Mouse (Mus musculus) monocyte, adult 2 months (primary cell): Measurements from ENCODE around the gene Olfr960.

Experiments used
- DNase-seq, 2 experiments: peaks; one replicate each; pipeline ENCODE4 v3.0.0; 2022; ENCODE audit warnings: low spot score in 2 of 2, low read depth in 1 of 2

The Olfr960 gene

DNA sequence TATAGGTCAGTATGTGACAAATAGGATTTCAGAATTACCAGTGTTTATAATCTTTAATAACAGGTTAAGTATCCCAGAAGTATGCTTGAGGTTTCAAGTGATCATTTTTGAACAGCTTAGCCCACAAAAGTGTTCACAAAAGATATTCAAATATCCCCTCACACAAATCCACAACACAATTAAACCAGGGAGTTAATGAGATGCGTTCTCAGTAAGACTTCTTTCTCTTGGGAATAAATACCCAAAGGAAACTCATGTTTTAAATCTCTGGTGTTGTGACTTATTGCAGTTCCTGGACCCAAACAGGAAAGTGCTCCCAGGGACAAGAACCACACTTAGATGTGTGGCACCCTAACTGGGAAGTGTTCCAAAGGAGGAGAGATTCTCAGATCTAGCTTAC lies at the start of gene Olfr960:
TSS of gene Olfr960 (plus strand) at position 301 of the 400 bp plus-strand sequence.
- DNase-seq, result no peak

DNA sequence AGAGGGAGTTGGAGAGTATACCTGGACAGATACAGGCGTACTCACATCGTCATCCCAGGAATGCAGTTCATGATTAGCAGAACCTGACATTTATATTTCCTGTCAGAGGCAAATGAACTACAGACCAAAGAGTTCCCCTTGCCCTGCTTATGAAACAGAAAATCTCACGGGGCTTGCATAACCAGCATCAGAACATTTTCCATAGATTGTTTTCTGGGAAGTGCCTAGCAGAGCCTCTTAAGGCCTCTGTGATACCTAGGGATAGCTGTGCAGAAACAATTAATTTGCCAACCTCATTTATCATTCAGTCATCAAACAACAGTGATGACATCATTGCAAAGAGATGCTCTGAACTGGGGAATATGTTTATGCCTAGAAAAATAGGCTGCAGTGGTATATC lies 45.7 kb upstream of the Olfr960 start, which contains the start of gene Olfr959:
TSS of gene Olfr959 (minus strand) at position 101 of the 400 bp plus-strand sequence.
- no peak for DNase-seq

DNA sequence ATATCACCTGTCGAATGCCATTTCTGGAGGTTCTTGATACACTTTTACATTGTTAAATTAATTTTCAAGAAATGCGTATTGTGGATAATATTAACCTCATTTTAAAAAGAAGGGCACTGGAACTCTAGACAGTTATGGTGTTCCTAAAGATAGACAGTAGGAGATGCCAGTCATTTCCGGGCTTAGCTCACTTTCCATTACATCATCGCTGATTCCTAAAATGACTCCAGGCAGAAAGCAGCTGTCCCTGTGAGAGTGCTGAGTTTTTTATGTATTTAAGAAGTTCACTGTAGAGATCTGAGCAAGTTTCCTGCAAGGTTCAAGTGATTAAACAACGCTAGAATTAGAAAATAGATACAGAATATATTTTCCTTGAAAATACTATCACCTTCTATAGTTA lies 44.1 kb upstream of the Olfr960 start:
- DNase-seq, result no peak

DNA sequence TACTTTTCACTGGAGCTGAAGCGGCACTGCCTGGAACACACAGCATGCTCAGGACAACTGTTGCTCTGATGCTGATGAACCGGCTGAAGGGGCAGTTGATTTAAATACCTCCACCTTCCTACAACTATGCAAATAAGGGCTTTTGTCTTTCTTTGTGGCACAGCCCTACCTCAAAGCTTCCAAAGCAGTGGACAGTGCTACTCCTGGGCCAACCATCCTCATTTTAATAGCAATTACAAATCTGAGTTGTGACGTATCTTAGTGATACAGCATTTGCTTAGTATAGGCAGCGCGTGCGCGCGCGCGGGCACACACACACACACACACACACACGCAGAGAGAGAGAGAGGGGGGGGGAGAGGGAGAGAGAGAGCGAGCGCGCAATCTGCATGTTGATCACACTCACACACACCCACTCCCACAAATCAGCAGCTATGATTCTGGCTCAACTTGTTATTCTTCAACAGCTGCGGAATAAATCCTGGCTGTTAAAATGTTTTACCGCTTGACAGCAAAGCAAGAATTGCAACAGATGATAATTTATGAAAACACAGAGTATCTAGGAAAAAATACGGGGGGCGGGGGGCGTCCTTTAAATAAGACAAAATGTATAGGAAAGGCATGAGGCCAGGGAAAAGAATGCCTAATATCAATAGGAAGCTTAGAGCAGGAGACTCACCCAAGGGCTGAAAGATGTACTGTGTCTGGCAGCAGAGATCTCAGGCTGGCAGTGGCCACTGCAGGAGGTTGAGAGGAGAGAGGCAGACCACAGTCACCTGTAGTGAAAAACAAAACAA lies 18.4 kb upstream of the Olfr960 start:
- DNase-seq, result no peak

DNA sequence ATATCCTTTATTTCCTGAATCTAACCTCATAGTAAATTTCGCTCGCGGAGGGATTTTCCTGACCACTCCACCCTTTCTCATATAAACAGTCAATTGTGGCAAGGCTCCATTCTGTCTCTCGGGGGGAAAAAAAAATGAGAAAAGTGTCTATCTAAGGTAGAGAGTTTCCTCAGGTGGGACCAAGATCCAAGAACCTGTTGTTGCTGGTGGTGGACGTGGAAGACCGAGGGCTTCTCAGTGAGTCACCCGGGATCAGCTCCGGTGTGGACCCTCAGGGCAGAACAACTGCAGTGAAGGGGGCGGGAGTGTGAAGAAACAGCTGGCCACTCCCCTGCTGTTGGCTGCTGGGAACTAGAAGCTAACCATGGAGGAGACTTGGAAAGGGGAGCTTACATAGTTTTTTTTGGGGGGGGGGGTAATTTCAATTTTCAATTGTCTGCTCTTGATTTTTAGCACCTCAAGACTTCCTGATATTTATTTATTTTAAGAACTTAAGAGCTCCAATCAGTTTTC lies 17.8 kb upstream of the Olfr960 start:
- DNase-seq, result no peak

DNA sequence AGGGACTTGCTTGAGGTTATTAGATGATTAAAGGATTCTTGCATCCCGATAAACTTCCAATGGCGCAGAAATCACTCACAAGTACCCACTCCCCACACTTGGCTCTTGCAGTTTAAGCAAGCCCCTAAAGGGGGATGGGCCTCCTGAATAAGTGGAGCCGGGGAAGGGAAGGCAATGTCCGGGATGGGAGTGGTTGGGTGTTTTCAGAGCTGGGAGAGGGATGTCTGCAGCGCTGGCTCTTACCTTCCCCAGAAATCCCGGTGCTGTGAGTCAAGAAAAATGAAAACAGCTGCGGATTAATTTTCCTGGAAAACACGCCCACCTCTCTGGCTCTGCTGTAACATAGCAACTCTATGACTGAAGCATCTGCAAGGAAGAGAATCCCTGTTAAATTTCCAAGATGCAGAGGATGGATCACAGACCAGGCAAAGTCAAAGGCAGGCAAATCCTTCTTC lies 17.1 kb upstream of the Olfr960 start, which contains the start of gene AW551984:
TSS of gene AW551984 (minus strand) at position 405 of the 455 bp plus-strand sequence.
- no peak for DNase-seq

DNA sequence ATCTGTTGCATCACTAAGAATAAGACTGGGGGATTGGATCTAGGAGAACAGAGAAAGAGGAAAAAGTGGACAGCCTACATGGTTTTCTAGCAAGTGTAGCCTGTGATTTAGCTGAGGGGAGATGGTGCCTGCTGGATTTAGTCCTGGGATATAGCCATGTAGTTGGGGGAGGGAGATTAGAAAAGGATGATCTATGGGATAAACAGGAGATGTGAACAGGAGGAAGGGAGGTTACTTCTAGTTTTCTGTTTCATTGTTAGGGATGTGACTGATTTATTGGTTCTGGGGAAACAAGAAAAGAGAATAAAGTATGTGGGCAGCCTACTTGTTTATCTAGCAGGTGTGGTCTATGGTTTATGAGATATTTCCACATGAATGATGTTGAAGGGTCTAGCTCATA lies 12.7 kb upstream of the Olfr960 start:
- no peak for DNase-seq

DNA sequence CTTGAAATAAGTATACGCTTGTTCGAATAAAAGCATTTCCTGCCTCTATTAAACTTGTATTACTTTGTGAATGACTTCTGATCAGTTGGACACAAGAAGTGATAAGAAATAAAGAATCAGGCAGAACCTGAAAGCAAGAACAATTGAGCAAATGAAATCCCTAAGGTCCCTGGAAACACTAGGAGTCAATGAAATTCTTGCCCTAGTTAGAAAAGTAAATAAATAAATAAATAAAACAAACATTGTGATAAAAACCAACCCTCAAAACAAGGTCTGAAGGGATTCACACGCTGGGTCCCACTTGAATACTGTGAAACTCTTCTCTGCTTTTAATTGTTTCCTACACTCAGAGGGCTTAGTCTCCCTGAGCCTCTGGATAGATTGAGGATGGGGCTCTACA lies 10.8 kb upstream of the Olfr960 start, which contains the start of gene Olfr148:
TSS of gene Olfr148 (plus strand) at position 301 of the 400 bp plus-strand sequence.
- DNase-seq, result no peak

DNA sequence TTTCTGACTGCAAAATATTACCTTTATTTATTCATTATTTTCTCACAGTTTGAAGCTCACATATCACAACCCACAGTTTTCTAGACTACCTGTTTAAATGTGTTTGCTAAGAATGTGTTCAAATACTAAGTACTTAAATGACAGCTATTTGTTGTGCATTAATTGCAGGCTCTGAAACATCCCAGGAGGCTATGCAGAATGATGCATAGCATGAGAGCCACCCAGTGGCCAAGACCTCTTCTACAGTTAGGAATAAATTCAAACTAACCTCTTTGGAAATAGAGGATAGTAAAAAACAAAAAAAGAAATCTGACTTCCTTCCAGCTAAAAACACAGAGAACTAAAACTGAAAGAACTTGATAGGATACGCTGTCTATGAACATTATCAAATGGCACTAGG lies 9.2 kb upstream of the Olfr960 start:
- no peak for DNase-seq

DNA sequence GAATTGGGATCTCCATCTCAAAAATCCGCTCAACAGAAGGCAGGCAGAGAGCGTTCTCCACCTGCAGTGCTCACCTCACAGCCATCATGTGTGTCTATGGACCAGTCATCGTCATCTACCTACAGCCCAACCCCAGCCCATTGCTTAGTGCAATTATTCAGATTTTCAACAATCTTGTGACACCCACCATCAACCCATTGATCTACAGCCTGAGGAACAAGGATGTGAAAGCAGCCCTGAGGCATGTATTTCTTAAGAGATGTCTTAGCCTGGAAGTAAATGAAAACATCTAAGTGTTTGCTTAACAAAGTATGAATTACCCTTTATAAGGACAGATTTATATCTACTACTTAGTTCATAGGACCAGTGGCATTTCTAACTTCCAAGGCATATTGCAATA lies 2.6 kb downstream of the Olfr960 start:
- DNase-seq, result no peak

DNA sequence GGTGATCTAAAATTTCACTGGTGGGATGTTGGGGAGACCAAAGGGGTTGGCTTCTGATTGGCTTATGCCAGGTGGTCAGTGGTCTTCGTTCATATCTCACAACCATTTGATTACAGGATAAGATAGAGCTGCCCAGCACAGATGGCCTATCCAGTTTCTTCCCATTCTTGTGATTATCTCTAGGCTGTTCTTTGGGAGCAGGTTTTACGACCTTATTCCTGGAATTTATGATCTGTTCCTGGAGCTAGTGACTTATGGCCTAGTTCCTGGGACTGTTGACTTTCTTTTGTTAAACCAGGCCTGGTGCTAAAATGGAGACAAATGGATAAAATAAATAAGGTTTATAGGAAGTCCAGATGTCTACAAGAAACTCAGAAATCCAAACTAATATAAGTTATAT lies 3.5 kb downstream of the Olfr960 start:
- no peak for DNase-seq

DNA sequence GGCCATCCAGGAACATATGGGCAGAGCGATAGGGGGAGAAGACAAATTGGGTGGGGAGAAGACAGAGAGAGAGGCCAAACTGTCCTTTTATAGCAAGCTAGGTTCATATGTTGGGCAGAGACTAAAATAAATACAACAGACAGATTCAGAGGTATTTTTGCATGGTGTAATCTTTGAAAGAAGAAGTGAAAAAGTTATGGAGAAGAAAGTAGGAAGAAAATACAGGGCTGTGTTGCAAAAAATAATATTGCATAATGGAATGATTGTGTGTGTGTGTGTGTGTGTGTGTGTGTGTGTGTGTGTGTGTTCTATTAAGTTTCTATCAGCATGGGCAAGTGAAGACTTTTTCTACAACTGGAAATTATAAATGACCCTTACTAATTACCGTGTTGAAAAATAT lies 7.9 kb downstream of the Olfr960 start:
- DNase-seq, result no peak

DNA sequence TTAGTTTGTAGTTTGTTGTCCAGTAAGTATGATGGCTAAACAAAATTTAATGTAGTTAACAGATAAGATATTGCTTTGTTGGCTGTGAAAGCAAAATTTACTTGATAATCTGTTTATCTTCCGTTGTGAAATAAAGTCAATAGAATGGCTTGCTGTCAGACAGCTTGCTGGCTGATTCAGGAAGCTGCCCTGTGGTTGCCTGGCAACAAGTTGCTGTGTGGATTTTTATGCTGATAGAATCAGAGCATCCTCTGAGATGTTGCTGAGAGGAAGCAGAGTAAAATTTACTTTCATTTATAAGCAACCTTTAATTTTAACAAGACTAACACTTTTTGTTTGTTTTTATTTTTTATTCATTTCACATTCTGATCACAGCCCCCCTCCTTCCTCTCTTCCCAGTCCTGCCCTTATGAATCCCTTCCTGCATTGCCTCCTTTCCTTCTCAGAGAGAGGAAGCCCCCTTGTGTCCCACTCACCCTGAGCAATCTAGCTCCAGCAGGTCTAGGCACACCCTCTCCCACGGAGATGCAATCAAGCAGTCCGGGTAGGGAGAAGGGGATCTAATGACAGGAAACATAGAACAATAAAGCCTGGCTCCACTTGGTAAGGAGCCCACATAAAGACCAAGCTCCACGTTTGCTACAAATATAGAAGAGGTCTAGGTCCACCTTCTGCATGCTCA lies 12.9 kb downstream of the Olfr960 start:
- DNase-seq, result no peak

DNA sequence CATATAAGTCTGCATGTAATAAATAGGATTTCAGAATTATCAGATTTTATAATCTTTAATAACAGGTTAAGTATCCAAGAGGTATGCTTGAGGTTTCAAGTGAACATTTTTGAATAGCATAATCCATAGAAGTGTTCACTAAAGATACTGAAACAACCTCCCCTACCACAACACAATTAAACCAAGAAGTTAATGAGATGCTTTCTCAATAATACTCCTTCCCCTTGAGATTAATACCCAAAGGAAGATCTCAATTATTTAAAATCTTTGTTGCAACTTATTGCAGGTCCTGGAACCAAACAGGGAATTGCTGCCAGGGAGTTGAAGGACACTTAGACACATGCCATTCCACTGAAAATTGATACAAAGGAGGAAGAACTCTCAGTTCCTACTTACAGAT lies 23.6 kb downstream of the Olfr960 start, which contains the start of gene Olfr961:
TSS of gene Olfr961 (plus strand) at position 301 of the 400 bp plus-strand sequence.
- DNase-seq, result no peak

DNA sequence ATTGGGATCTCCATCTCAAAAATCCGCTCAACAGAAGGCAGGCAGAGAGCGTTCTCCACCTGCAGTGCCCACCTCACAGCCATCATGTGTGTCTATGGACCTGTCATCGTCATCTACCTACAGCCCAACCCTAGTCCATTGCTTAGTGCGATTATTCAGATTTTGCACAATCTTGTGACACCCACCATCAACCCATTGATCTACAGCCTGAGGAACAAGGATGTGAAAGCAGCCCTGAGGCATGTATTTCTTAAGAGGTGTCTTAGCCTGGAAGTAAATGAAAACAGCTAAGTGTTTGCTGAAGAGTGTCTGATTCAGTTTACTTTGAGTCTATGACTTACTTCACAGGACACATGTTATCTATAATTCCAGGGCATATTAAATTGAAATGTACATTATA lies 26.2 kb downstream of the Olfr960 start:
- DNase-seq, result no peak

DNA sequence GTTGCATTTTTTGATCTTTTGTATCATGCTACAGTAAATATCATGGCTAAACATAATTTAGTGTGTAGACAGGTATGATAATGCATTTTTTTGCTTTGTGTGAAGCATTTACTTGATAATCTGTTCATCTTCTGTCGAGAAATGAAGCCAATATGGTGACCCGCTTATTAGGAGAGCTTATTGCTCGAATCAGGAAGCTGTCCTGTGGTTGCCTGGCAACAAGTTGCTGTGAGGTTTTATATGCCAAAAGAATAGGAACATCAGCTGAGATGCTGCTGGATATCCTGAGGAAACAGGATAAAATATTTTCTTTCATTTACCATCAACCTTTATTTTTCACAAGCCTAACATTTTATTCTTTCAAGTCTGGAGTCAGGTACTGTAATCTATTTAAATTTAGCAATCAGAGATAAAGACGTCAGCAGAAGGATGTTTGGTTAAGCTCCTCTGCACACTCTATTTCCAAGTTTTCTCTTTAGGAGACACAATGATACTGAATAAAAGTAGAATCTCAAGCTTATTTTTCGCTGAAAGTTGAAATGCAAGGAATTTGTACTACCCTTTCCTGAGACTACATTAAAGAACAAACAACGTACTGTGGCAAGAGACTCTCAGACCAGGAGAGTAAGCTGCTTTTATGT lies 33.7 kb downstream of the Olfr960 start:
- DNase-seq, result no peak

DNA sequence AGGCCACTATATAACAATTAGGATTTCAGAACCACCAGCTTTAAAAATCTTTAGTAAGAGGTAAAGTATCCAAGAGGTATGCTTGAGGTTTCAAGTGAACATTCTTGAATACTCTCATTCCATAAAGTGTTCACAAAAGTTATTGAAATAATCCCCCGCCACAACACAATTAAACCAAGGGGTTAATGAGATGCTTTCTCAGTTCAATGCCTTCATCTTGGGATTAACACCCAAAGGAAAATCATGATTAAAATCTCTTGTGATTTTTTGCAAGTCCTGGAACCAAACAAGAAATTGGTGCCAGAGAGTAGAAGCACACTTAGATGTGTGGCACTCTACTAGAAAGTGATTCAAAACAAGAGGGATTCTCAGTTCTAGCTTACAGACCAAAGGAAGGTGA lies 45.7 kb downstream of the Olfr960 start, which contains the start of gene Olfr963:
TSS of gene Olfr963 (plus strand) at position 301 of the 400 bp plus-strand sequence.
- DNase-seq, result no peak

DNA sequence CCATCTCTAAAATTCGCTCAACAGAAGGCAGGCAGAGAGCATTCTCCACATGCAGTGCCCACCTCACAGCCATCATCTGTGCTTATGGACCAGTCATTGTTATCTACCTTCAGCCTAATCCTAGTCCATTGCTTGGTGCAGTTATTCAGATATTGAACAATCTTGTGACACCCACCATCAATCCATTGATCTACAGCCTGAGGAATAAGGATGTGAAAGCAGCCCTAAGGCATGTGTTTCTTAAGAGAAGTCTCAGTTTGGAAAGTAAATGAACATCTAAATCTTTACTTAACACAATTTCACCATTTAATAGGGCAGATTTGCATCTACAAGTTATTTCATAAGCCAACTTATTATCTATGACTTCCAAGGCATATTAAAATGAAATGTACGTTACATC lies 48.5 kb downstream of the Olfr960 start:
- no peak for DNase-seq
